Mouse (Mus musculus) erythroblast, embryonic 14.5 days (primary cell): ENCODE results near the gene Pum2. TPM values are rescaled to one million over a fixed set of nuclear protein-coding genes. Genes with fewer than 3 reads are reported as not detected.

Experiments
- H3K27me3 ChIP-seq: 2 replicates; pipeline ENCODE4 v1.6.1; 2012; ENCODE audit warnings: inconsistent platforms; ENCODE audit not compliant: control insufficient read depth
- H3K36me3 ChIP-seq: 2 replicates; pipeline ENCODE4 v1.6.1; 2012; ENCODE audit warnings: mild to moderate bottlenecking, inconsistent platforms; ENCODE audit not compliant: control insufficient read depth
- H3K4me1 ChIP-seq: 2 replicates; pipeline ENCODE4 v1.6.1; 2012; ENCODE audit warnings: inconsistent platforms; ENCODE audit not compliant: control insufficient read depth
- H3K4me3 ChIP-seq: replicated peaks from 2 replicates; pipeline ENCODE3; 2012; ENCODE audit warnings: moderate library complexity, mild to moderate bottlenecking, inconsistent platforms
- H3K9me3 ChIP-seq: 2 replicates; pipeline ENCODE4 v1.6.1; 2012; ENCODE audit warnings: low read length, inconsistent platforms, mixed read lengths; ENCODE audit not compliant: control insufficient read depth
- GATA1 ChIP-seq: IDR thresholded peaks from 2 replicates; pipeline ENCODE4 v1.6.1; 2012; ENCODE audit warnings: low read length, inconsistent platforms, mixed read lengths
- TAL1 ChIP-seq: IDR thresholded peaks from 3 replicates; pipeline ENCODE4 v1.6.1; 2012; ENCODE audit warnings: low read length, inconsistent platforms, mixed read lengths
- polyA plus RNA-seq: library from polyadenylated mRNA; stranded (reverse); fragments of >175 nt; gene quantifications from 2 replicates; pipeline ENCODE4 v1.2.3, GENCODE M21; 2012

Gene Pum2
- polyA plus RNA-seq, 1 experiment: 0.59 TPM

DNA sequence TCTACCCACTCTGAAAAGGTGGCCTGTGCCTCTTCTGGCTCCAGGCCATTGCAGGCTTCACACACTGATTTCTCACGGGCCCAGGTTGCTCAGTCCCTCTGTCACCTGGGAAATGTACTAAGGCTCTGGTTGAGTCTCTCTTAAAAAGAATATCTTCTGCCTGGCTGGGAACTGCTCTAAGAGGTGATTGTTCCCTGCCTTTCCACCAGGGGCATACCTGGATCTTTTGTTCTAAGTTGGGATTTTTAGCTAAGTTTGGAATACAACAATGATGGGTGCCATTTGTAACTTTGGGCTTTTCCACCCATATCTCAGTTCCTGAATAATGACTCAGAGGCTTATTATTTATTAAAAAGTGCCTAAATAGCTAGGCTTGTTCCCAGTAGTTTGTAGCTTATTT is 53.0 kb downstream of the Pum2 start:
- no peak overlapping the region for H3K4me3 ChIP-seq
- no peaks in the 10 kb centered on the region for H3K4me1 ChIP-seq
- TF ChIP-seq TAL1 (no peak), GATA1 (no peak)
- peaks cover 88% of the 10 kb centered on the region for H3K36me3 ChIP-seq
- H3K9me3 ChIP-seq: no peaks in the 10 kb centered on the region
- no peaks in the 10 kb centered on the region for H3K27me3 ChIP-seq

DNA sequence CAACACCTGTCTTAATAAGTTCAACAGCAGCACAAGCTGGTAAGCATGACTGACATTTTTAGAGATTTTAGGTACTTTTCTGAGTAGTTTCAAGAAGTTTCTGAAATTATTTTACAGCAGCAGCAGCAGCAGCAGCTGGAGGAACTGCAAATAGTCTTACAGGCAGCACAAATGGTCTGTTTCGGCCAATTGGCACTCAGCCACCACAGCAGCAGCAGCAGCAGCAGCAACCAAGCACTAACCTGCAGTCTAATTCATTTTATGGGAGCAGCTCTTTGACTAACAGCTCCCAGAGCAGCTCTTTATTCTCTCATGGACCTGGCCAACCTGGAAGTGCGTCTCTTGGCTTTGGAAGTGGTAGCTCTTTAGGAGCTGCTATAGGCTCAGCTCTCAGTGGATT is 54.8 kb downstream of the Pum2 start:
- Histone ChIP-seq H3K4me3 (no peak overlapping the region), H3K4me1 (no peaks in the 10 kb centered on the region), H3K9me3 (no peaks in the 10 kb centered on the region), H3K27me3 (no peaks in the 10 kb centered on the region), H3K36me3 (peaks cover 92% of the 10 kb centered on the region)
- TF ChIP-seq TAL1: no peak
- TF ChIP-seq GATA1: no peak

DNA sequence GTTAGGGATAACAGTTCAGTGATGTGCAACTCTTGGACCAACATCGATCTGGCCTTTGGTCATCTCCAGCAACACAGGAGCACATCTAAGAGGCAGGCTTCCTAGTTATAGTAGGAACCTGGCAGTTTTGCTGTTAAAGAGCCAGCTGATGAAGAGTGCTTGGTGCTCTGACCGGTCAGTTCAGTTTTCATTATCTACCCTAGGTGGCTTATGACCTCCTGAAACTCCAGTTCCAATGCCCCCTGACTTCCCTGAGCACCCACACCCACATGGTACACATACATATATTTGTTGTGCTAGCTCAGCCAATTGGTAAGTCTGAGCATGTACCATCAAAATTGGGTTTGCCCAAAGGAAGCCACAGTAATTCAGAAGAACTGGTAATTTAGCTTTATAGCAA is 79.7 kb downstream of the Pum2 start:
- Histone ChIP-seq H3K4me1 (no peaks in the 10 kb centered on the region), H3K4me3 (no peak overlapping the region), H3K9me3 (peaks cover 7% of the 10 kb centered on the region), H3K27me3 (no peaks in the 10 kb centered on the region), H3K36me3 (peaks cover 76% of the 10 kb centered on the region)
- no peak for TF ChIP-seq GATA1
- no peak for TF ChIP-seq TAL1

DNA sequence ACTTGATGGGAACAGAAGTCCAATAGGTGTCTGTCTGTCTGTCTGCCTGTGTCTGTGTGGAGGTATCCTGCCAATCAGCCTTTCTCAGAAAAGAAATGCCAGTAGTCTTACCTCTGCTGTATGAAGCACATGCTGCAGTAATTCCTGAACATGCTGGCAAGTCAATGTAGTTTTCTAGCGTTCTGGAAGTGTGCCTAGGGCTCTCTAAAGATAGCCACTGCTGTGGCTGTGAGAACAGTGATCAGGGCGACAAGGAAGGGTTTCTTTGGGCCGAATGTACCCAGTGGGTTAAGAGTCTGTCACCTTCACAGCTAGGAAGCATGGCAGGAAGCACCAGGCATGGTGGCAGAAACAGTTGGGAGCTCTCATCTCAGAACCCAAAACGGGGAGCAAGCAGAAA is 80.2 kb downstream of the Pum2 start:
- peaks cover 71% of the 10 kb centered on the region for H3K36me3 ChIP-seq
- H3K4me1 ChIP-seq: no peaks in the 10 kb centered on the region
- TF ChIP-seq TAL1: no peak
- no peak for TF ChIP-seq GATA1
- no peaks in the 10 kb centered on the region for H3K27me3 ChIP-seq
- peaks cover 7% of the 10 kb centered on the region for H3K9me3 ChIP-seq
- H3K4me3 ChIP-seq: no peak overlapping the region

DNA sequence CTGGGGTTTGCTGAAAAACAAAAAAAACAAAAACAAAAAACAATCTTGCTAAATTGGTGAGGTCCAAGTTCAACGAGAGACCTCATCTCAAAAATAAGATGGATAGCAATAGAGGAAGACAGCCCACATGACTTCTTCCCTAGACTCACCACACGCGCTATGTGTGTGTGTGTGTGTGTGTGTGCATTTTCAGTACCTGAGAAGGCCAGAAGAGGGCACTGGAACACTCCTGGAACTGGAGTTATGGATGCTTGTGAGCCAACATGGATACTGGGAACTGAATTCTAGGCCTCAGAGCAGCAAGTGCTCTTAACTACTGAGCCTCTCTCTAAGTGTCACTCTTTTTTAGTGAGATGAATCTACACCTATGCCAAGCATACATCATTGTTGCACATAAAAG is 84.1 kb downstream of the Pum2 start:
- H3K4me3 ChIP-seq: no peak overlapping the region
- no peaks in the 10 kb centered on the region for H3K27me3 ChIP-seq
- no peaks in the 10 kb centered on the region for H3K4me1 ChIP-seq
- H3K36me3 ChIP-seq: peaks cover 37% of the 10 kb centered on the region
- peaks cover 7% of the 10 kb centered on the region for H3K9me3 ChIP-seq
- no peak for TF ChIP-seq GATA1
- no peak for TF ChIP-seq TAL1

DNA sequence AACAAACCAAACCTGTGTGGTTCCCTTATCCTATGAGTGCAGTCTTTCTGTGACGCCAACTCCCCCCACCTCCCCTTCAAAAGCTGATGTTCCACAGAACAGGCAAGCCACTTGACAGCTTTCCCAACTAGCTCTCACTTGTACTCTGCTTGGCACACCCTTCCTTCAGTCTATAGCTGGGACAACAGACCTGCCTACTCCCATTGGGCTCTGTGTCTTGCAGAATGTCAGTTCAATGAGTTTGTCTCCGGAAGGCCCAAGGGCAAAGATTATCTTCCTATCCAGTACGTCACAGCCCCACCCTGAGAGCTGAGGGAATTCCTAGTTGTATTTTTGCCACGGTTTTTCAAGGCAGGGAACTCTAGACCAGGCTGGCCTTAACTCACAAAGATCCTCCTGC is 85.2 kb downstream of the Pum2 start:
- H3K4me1 ChIP-seq: no peaks in the 10 kb centered on the region
- peaks cover 26% of the 10 kb centered on the region for H3K36me3 ChIP-seq
- peaks cover 7% of the 10 kb centered on the region for H3K9me3 ChIP-seq
- H3K27me3 ChIP-seq: no peaks in the 10 kb centered on the region
- TF ChIP-seq GATA1 (no peak), TAL1 (no peak)
- no peak overlapping the region for H3K4me3 ChIP-seq

DNA sequence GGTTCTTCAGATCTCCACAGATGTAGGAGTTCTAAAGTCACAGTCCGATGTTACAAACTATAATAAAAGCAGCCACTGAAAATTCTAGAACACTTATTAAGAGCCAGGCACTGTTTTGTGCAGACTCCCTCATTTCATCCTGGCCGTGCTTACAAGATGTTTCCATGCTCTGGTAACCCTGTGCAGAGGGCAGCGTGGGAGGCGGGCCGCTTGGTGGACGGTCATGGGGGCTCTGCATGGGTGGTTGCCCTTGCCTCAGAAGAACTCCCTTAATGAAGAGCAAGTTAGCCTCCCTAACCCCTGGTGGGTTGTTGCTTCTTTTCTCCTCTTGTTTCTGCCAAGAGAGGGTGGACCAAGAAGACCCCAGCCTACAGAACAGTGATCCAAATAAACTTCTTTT is 85.8 kb downstream of the Pum2 start:
- Histone ChIP-seq H3K9me3 (peaks cover 7% of the 10 kb centered on the region), H3K4me3 (no peak overlapping the region), H3K4me1 (no peaks in the 10 kb centered on the region), H3K36me3 (peaks cover 19% of the 10 kb centered on the region), H3K27me3 (no peaks in the 10 kb centered on the region)
- no peak for TF ChIP-seq GATA1
- TF ChIP-seq TAL1: no peak

DNA sequence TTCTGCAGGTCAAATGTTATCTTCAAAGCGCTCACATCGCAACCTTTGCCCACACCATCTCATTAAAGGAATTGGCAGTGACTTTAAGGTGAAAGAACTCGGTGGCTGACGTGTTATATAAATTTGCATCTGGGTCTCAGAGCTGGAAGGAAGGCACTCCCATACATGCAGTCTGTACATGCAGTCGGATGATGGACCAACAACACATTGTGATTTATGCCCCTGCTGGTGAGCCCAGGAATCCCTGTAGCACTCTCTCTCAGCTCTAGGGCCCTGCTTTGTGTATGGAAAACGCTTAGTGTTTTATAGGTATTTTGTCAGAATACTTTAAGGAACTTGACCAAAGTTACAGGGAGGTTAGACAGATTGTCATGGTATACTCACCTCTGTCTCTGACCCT is 86.6 kb downstream of the Pum2 start:
- no peaks in the 10 kb centered on the region for H3K27me3 ChIP-seq
- no peak for TF ChIP-seq GATA1
- TF ChIP-seq TAL1: no peak

DNA sequence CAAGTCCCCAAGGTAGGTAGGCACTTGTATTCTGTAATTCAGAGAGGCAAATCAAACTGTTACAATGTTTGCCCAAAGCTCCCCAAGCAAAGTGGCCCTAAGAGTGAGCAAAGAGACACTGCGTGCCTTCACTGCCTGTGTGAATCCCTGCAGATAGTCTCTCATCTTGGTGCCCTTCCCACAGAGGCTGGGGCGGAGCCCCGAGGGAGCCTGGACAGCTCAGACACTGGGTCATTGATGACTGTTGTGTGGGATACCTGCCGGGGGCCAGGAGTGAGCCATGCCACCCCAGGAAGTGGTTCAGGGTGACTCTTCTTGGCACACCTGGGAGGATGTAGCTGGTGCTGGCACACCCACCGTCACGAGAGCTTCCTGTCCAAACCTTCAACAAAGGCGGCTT is 87.1 kb downstream of the Pum2 start:
- H3K27me3 ChIP-seq: no peaks in the 10 kb centered on the region
- peaks cover 10% of the 10 kb centered on the region for H3K36me3 ChIP-seq
- TF ChIP-seq GATA1: no peak
- TF ChIP-seq TAL1: no peak
- no peak overlapping the region for H3K4me3 ChIP-seq
- H3K4me1 ChIP-seq: no peaks in the 10 kb centered on the region
- H3K9me3 ChIP-seq: peaks cover 7% of the 10 kb centered on the region

More for the DNA sequence above, 86.6 kb downstream of the Pum2 start:
- Histone ChIP-seq H3K36me3 (peaks cover 12% of the 10 kb centered on the region), H3K4me1 (no peaks in the 10 kb centered on the region), H3K4me3 (no peak overlapping the region), H3K9me3 (peaks cover 7% of the 10 kb centered on the region)

DNA sequence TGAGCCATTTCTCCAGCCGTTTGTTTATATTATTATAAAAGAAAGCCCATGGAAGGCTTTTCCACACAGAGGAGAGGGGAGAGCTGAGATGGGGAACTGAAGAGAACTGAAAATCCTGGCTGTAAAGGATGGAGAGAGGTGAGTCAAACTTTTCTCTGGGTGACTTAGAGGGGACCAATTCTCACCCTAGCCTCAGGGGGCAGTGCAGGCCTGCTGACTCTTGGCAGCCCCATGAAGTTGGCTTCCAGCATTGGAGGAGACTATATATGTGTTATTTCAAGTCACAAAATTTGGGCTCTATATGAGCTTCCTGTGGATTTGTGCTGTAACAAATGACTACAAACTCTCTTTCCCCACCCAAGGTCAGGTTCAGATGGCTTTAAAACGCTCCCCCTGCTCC is 88.7 kb downstream of the Pum2 start:
- Histone ChIP-seq H3K4me1 (no peaks in the 10 kb centered on the region), H3K27me3 (no peaks in the 10 kb centered on the region), H3K9me3 (peaks cover 4% of the 10 kb centered on the region), H3K4me3 (no peak overlapping the region), H3K36me3 (no peaks in the 10 kb centered on the region; the same call in 1 of the 2 replicates)
- TF ChIP-seq TAL1: no peak
- TF ChIP-seq GATA1: no peak
